Mouse (Mus musculus): ENCODE measurements around the gene Rer1.

DNA sequence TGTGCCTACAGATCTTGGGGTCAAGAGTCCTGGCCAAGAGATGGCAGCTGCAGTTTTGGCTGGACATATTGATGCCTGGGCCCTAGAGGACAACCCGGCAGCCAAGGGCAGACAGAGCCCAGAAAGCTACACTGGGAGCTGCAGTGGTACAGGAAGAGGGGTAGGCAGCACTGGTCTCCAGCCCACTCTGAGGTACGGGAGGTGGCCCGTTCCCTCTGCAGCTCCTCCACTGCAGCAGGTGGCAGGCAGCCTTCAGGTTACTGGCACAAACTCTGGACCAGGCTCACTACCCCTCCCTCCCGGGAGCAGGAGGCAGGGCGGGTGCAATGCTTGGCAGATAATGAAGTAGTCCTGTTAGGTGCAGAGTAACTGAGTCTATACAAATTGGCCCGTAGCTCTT lies 45.5 kb downstream of the Rer1 start:
- TF ChIP-seq MYOG (IDR thresholded peaks at IDR 0.05; ENCODE audit: control insufficient read depth, extremely low read depth, insufficient read length) (no peak), CTCF (IDR thresholded peaks at IDR 0.05; ENCODE audit: control insufficient read depth, insufficient read depth, insufficient read length) (no peak), MAX (IDR thresholded peaks at IDR 0.05) (no peak), MYOD1 (IDR thresholded peaks at IDR 0.05; ENCODE audit: control insufficient read depth, insufficient read length, low read depth) (no peak), FOSL1 (IDR thresholded peaks at IDR 0.05; ENCODE audit: insufficient read depth, low read length, poor library complexity, severe bottlenecking) (no peak), CEBPB (IDR thresholded peaks at IDR 0.05; ENCODE audit: low read depth) (no peak), USF1 (IDR thresholded peaks at IDR 0.05; ENCODE audit: low read depth) (no peak)
